Mouse (Mus musculus): ENCODE measurements around the gene Nnmt. TPM values are rescaled to one million over a fixed set of nuclear protein-coding genes. Genes with fewer than 3 reads are reported as not detected.
A peak's percentile ranks its signal among the peaks of the same experiment; 100 is the strongest.

Nnmt gene
- total and polyA plus RNA-seq, 3 experiments = not detected

- H3K27ac ChIP-seq (ENCODE audit: insufficient read depth, low read depth) = no peak overlapping the region
- dilution Hi-C loops (cut with MboI; ENCODE audit: extremely low pct_ligation_motif_present, extremely low pct_unique_long_range_greater_than_20kb, low sequenced_read_pairs) (no loop called here), in situ Hi-C loops (cut with MboI; ENCODE audit: low pct_ligation_motif_present, low pct_unique_long_range_greater_than_20kb, low sequenced_read_pairs) (loop anchor here (25.0 kb wide), 1 partner anchor 852 kb away; the partner anchor contains the start of gene Ttc12)
- peak overlapping the region in 1 of 3 experiments; percentile 17 for H3K4me3 ChIP-seq (replicated peaks in 1 of 3; ENCODE audit: low read depth in 2 of 3, low read length in 2 of 3, poor library complexity in 1 of 3)
- H3K27me3 ChIP-seq (replicated peaks) = peaks cover 67% of the 10 kb centered on the region
- no peaks in the 10 kb centered on the region for H3K36me3 ChIP-seq (replicated peaks in 1 of 2; ENCODE audit: control insufficient read depth in 1 of 2, insufficient read depth in 1 of 2, low read length in 1 of 2)
- no peaks in the 10 kb centered on the region for H3K79me2 ChIP-seq (replicated peaks; ENCODE audit: control insufficient read depth, extremely low read depth, insufficient read depth, poor library complexity, severe bottlenecking)
- H3K9me3 ChIP-seq (replicated peaks; ENCODE audit: low read length) = no peaks in the 10 kb centered on the region
- peak overlapping the region; percentile 62 for H3K4me2 ChIP-seq (ENCODE audit: insufficient read depth, low read depth, poor library complexity, severe bottlenecking)
- no peak overlapping the region for H3K9ac ChIP-seq (ENCODE audit: insufficient read depth, low read depth)
- peaks cover 3 to 6% of the 10 kb centered on the region in 2 experiments; a peak in 1 of 4 replicates for H3K4me1 ChIP-seq (ENCODE audit: control insufficient read depth in 1 of 2, insufficient read depth in 2 of 2)
- no peak for TF ChIP-seq HCFC1 (IDR thresholded peaks at IDR 0.05; ENCODE audit: low read depth, low read length)
- no peak for DNase-seq (ENCODE audit: extremely low read depth)
These were observed 30.8 kb upstream of the Nnmt start for GRCm38 (mm10) chr9:48635576-48636350.

- in situ Hi-C loops (cut with MboI; ENCODE audit: low pct_ligation_motif_present, low pct_unique_long_range_greater_than_20kb, low sequenced_read_pairs) (loop anchor here (25.0 kb wide), 1 partner anchor 854 kb away; the partner anchor contains the start of gene Ttc12), dilution Hi-C loops (cut with MboI; ENCODE audit: extremely low pct_ligation_motif_present, extremely low pct_unique_long_range_greater_than_20kb, low sequenced_read_pairs) (no loop called here)
- Histone ChIP-seq H3K27ac (ENCODE audit: insufficient read depth, low read depth) (no peak overlapping the region), H3K36me3 (replicated peaks in 1 of 2; ENCODE audit: control insufficient read depth in 1 of 2, insufficient read depth in 1 of 2, low read length in 1 of 2) (no peaks in the 10 kb centered on the region), H3K9me3 (replicated peaks; ENCODE audit: low read length) (no peaks in the 10 kb centered on the region), H3K79me2 (replicated peaks; ENCODE audit: control insufficient read depth, extremely low read depth, insufficient read depth, poor library complexity, severe bottlenecking) (no peaks in the 10 kb centered on the region), H3K4me2 (ENCODE audit: insufficient read depth, low read depth, poor library complexity, severe bottlenecking) (no peak overlapping the region), H3K27me3 (replicated peaks) (peaks cover 62% of the 10 kb centered on the region), H3K4me3 (replicated peaks in 1 of 3; ENCODE audit: low read depth in 2 of 3, low read length in 2 of 3, poor library complexity in 1 of 3) (no peak overlapping the region), H3K4me1 (ENCODE audit: control insufficient read depth in 1 of 2, insufficient read depth in 2 of 2) (peaks cover 0 to 6% of the 10 kb centered on the region in 2 experiments; a peak in 1 of 4 replicates), H3K9ac (ENCODE audit: insufficient read depth, low read depth) (no peak overlapping the region)
- no peak for DNase-seq (ENCODE audit: extremely low read depth)
- no peak for TF ChIP-seq CHD2 (IDR thresholded peaks at IDR 0.05; ENCODE audit: low read length)
- TF ChIP-seq CTCF (conservative IDR thresholded peaks at IDR 0.05 in 1 of 2, IDR thresholded peaks at IDR 0.05 in 1 of 2; ENCODE audit: low read depth in 2 of 2, low read length in 2 of 2) = no peak
- TF ChIP-seq USF1 (IDR thresholded peaks at IDR 0.05; ENCODE audit: low read depth, low read length) = no peak
- TF ChIP-seq NRF1 (IDR thresholded peaks at IDR 0.05; ENCODE audit: low read depth, low read length) = no peak
- TF ChIP-seq CHD1 (IDR thresholded peaks at IDR 0.05; ENCODE audit: low read depth, low read length) = no peak
- TF ChIP-seq E2F4 (IDR thresholded peaks at IDR 0.05; ENCODE audit: insufficient replicate concordance, low read depth, low read length) = no peak
- TF ChIP-seq ZC3H11A (IDR thresholded peaks at IDR 0.05; ENCODE audit: low read depth, low read length) = no peak
- no peak for TF ChIP-seq HCFC1 (IDR thresholded peaks at IDR 0.05; ENCODE audit: low read depth, low read length)
- TF ChIP-seq ETS1 (conservative IDR thresholded peaks at IDR 0.05; ENCODE audit: low read depth, low read length) = no peak
These were observed 28.2 kb upstream of the Nnmt start for GRCm38 (mm10) chr9:48633147-48633546.

- no peak overlapping the region for H3K4me2 ChIP-seq (ENCODE audit: insufficient read depth, low read depth, poor library complexity, severe bottlenecking)
- H3K27ac ChIP-seq (ENCODE audit: insufficient read depth, low read depth) = no peak overlapping the region
- in situ Hi-C loops (cut with MboI; ENCODE audit: low pct_ligation_motif_present, low pct_unique_long_range_greater_than_20kb, low sequenced_read_pairs) (loop anchor here (10.0 kb wide), 1 partner anchor 364 kb away; no protein-coding TSS in a partner anchor), dilution Hi-C loops (cut with MboI; ENCODE audit: extremely low pct_ligation_motif_present, extremely low pct_unique_long_range_greater_than_20kb, low sequenced_read_pairs) (no loop called here)
- no peak overlapping the region for H3K9ac ChIP-seq (ENCODE audit: insufficient read depth, low read depth)
- H3K79me2 ChIP-seq (replicated peaks; ENCODE audit: control insufficient read depth, extremely low read depth, insufficient read depth, poor library complexity, severe bottlenecking) = no peaks in the 10 kb centered on the region
- H3K4me1 ChIP-seq (ENCODE audit: control insufficient read depth in 1 of 2, insufficient read depth in 2 of 2) = peaks cover 0 to 3% of the 10 kb centered on the region in 2 experiments; a peak in 3 of 4 replicates
- no peaks in the 10 kb centered on the region for H3K36me3 ChIP-seq (replicated peaks in 1 of 2; ENCODE audit: control insufficient read depth in 1 of 2, insufficient read depth in 1 of 2, low read length in 1 of 2)
- DNase-seq (ENCODE audit: extremely low read depth) = no peak
- peaks cover 10% of the 10 kb centered on the region for H3K27me3 ChIP-seq (replicated peaks)
- H3K4me3 ChIP-seq (replicated peaks in 1 of 3; ENCODE audit: low read depth in 2 of 3, low read length in 2 of 3, poor library complexity in 1 of 3) = no peak overlapping the region
- H3K9me3 ChIP-seq (replicated peaks; ENCODE audit: low read length) = peaks cover 6% of the 10 kb centered on the region
- TF ChIP-seq E2F4 (IDR thresholded peaks at IDR 0.05; ENCODE audit: insufficient replicate concordance, low read depth, low read length) (no peak), GABPA (IDR thresholded peaks at IDR 0.05; ENCODE audit: insufficient replicate concordance, low read depth, low read length) (no peak), CTCF (conservative IDR thresholded peaks at IDR 0.05 in 1 of 2, IDR thresholded peaks at IDR 0.05 in 1 of 2; ENCODE audit: low read depth in 2 of 2, low read length in 2 of 2) (no peak), ZC3H11A (IDR thresholded peaks at IDR 0.05; ENCODE audit: low read depth, low read length) (no peak), MAFK (IDR thresholded peaks at IDR 0.05; ENCODE audit: insufficient replicate concordance, low read length) (no peak), JUND (conservative IDR thresholded peaks at IDR 0.05; ENCODE audit: low read depth, low read length) (no peak), ZNF384 (IDR thresholded peaks at IDR 0.05; ENCODE audit: low read depth, low read length) (no peak), PAX5 (IDR thresholded peaks at IDR 0.05; ENCODE audit: low read length) (no peak), MYC (IDR thresholded peaks at IDR 0.05; ENCODE audit: low read depth, low read length) (no peak), SIN3A (IDR thresholded peaks at IDR 0.05; ENCODE audit: low read length) (no peak), ZMIZ1 (IDR thresholded peaks at IDR 0.05; ENCODE audit: low read depth, low read length) (no peak), RCOR1 (conservative IDR thresholded peaks at IDR 0.05; ENCODE audit: low read depth, low read length) (no peak), HCFC1 (IDR thresholded peaks at IDR 0.05; ENCODE audit: low read depth, low read length) (no peak), TBP (conservative IDR thresholded peaks at IDR 0.05; ENCODE audit: low read depth, low read length) (no peak), ZKSCAN1 (IDR thresholded peaks at IDR 0.05; ENCODE audit: borderline replicate concordance, low read depth, low read length) (no peak), EP300 (IDR thresholded peaks at IDR 0.05; ENCODE audit: low read length) (no peak)
These were observed 14.3 kb upstream of the Nnmt start for GRCm38 (mm10) chr9:48619268-48619667.
